Mouse (Mus musculus) small intestine, adult 2 months (tissue): ENCODE data around the gene 4930402K13Rik. TPM values are rescaled to one million over a fixed set of nuclear protein-coding genes. Genes with fewer than 3 reads are reported as not detected.
"Not testable (repeated sequence)": the region's sequence is repeated elsewhere in the genome, so short reads cannot be mapped to it uniquely, and the experiment has no call there.

Experiments used
- H3K27ac ChIP-seq: fragments of 200-500 bp; 2 replicates; pipeline ENCODE4 v1.5.1; 2012; ENCODE audit warnings: low read depth, low read length, control low read depth, inconsistent platforms; ENCODE audit not compliant: insufficient read depth
- H3K27me3 ChIP-seq: fragments of 200-500 bp; 2 replicates; pipeline ENCODE4 v1.6.1; 2012; ENCODE audit warnings: mild to moderate bottlenecking, moderate library complexity, low read length, inconsistent platforms; ENCODE audit not compliant: control insufficient read depth, insufficient read depth
- H3K36me3 ChIP-seq: fragments of 200-500 bp; 2 replicates; pipeline ENCODE4 v1.6.1; 2012; ENCODE audit warnings: mild to moderate bottlenecking, low read length, control low read depth, inconsistent platforms; ENCODE audit not compliant: control insufficient read depth, insufficient read depth
- H3K4me1 ChIP-seq: fragments of 200-500 bp; 2 replicates; pipeline ENCODE4 v1.6.1; 2012; ENCODE audit warnings: low read length, inconsistent platforms, mixed read lengths; ENCODE audit not compliant: control insufficient read depth, insufficient read depth, insufficient read length
- H3K4me3 ChIP-seq: fragments of 200-500 bp; 2 replicates; pipeline ENCODE4 v1.5.1; 2012; ENCODE audit warnings: low read depth, mild to moderate bottlenecking, control low read depth, inconsistent platforms, low read length, moderate library complexity
- CTCF ChIP-seq: fragments of 200-500 bp; IDR thresholded peaks from 2 replicates; pipeline ENCODE4 v1.5.1; 2012; ENCODE audit warnings: low read depth, mild to moderate bottlenecking, control low read depth, inconsistent platforms, low read length, moderate library complexity, mixed read lengths; ENCODE audit not compliant: insufficient replicate concordance, insufficient read length; ENCODE audit errors: extremely low read depth
- POLR2A ChIP-seq: fragments of 200-500 bp; IDR thresholded peaks from 2 replicates; pipeline ENCODE4 v1.6.1; 2012; ENCODE audit warnings: low read depth, mild to moderate bottlenecking, control low read depth, inconsistent platforms, low read length, moderate library complexity
- WGBS: fragments of 180-500 bp; shearing (Covaris S2); methylation state at CpG from one replicate; pipeline ENCODE4 v1.1.7; 2018; 5-methylcytosine and 5-hydroxymethylcytosine counted together
- polyA plus RNA-seq: library from polyadenylated mRNA; depleted of rRNA; stranded (reverse); fragments of >200 nt; gene quantifications from 2 replicates; pipeline ENCODE4 v1.2.3, GENCODE M21; 2012; rRNA removed

4930402K13Rik gene
- polyA plus RNA-seq: not detected in 2 replicates

DNA sequence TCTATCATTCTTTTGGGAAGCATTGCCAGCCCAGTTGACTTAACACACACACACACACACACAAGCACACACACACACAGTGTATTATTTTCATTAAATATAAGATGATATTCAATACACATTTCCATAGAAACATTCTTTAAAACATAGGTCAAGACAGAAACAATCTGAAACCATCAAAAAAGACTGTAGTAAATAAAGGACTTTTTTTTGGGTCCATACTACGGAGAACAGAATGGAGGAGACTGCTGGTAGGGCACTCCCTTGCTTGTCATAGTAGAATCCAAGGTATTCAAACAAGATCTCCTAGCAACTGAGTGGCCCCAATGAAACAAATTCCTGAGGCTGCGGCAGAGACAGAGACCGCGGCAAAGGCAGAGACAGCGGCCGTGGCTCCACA, at the start of gene 4930402K13Rik:
Gene 4930402K13Rik (plus strand): TSS at position 301 of the 400 bp plus-strand sequence.
- Histone ChIP-seq H3K27ac (no peak within 1 kb of the TSS), H3K36me3 (no peaks in the 10 kb centered on the region), H3K27me3 (no peaks in the 10 kb centered on the region), H3K4me3 (no peak within 1 kb of the TSS), H3K4me1 (no peaks in the 10 kb centered on the region)
- WGBS: 80% methylated on average over 6 of the region's 6 CpGs
- TF ChIP-seq CTCF (no peak), POLR2A (no peak)

DNA sequence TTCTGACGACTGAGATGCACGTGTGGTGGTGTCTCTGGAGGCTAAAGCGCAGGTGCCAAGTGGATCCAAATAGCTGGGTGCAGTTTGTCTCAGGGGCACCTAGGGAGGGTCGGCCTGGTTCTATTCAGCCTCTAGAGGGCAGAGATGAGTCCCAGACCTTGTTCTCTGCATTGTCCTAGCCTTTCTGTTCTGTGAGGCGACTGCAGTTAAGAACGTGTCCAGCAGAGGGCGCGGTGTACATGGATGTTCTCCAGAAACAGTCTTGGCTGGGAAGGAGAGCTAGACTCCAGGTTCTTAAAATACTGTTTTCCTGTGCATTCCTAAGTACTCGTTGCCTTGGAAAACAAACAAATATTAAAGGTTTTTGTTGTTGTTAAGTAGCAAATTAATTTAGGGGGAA, 43.4 kb upstream of the 4930402K13Rik start:
- 24% methylated on average over 8 of the region's 9 CpGs for WGBS
- not testable (repeated sequence) for H3K27me3 ChIP-seq, H3K36me3 ChIP-seq, H3K27ac ChIP-seq, H3K4me1 ChIP-seq, H3K4me3 ChIP-seq

DNA sequence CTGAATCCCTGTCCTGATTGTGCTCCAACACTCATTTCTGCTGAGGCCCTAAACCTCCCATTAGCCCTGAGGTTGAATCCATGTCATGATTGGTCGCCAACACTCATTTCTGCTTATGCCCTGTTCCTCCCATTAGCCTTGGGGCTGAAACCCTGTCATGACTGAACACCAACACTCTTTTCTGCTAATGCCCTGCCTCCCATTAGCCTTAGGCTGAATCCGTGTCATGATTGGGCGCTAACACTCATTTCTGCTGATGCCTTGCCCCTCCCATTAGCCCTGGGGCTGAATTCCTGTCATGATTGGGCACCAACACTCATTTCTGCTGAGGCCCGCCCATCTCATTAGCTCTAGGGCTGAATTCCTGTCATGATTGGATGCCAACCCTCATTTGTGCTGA, 42.3 kb upstream of the 4930402K13Rik start:
- WGBS: 87% methylated on average over 4 of the region's 4 CpGs
- H3K4me3 ChIP-seq: no peak overlapping the region
- H3K27me3 ChIP-seq: no peaks in the 10 kb centered on the region
- no peak overlapping the region for H3K27ac ChIP-seq
- no peak for TF ChIP-seq POLR2A
- H3K36me3 ChIP-seq: no peaks in the 10 kb centered on the region
- no peaks in the 10 kb centered on the region for H3K4me1 ChIP-seq

DNA sequence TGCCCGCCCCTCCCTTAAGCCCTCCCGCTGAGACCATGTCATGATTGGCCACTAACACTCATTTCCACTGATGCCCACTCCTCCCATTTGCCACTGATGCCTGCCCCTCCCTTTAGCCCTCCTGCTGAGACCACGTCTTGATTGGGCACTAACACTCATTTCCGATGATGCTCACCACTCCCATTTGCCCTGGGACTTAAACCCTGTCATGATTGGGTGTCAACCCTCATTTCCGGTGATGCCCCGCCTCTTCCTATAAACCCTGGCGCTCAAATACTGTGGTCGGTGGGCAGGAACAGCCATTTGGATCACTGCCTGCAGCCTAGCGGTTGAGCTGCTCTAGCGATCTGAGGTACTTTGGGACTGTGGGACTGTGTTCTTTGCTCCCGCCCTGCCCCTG, 41.6 kb upstream of the 4930402K13Rik start, which contains the start of gene Fthl17f:
Gene Fthl17f (plus strand): TSS at position 301 of the 400 bp plus-strand sequence.
- 91% methylated on average over 11 of the region's 11 CpGs for WGBS
- H3K27ac ChIP-seq, H3K36me3 ChIP-seq, H3K4me3 ChIP-seq, H3K27me3 ChIP-seq, H3K4me1 ChIP-seq: not testable (repeated sequence)

DNA sequence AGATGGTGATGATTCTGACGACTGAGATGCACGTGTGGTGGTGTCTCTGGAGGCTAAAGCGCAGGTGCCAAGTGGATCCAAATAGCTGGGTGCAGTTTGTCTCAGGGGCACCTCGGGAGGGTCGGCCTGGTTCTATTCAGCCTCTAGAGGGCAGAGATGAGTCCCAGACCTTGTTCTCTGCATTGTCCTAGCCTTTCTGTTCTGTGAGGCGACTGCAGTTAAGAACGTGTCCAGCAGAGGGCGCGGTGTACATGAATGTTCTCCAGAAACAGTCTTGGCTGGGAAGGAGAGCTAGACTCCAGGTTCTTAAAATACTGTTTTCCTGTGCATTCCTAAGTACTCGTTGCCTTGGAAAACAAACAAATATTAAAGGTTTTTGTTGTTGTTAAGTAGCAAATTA, 26.7 kb upstream of the 4930402K13Rik start:
- H3K36me3 ChIP-seq, H3K27ac ChIP-seq, H3K4me1 ChIP-seq, H3K4me3 ChIP-seq, H3K27me3 ChIP-seq: not testable (repeated sequence)
- WGBS: 10% methylated on average over 10 of the region's 10 CpGs

DNA sequence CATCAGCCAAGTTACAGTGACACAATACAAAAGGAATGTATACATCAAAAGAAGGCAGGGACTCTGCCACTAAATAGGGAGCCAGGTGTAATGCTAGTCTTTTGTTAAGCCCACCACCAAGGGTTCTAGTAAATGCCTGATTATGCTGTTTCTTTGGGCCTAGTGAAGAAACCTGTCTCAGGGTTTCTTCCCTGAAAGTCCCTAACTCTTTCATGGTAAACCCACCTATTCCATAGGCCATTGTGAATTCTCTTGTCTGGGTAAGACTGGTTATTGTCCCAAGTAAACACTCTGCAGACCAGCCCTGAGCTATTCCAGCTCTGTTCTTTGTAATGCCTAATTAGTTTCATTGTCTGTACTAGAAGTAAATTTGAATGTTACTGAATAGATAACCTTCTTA, 9.3 kb upstream of the 4930402K13Rik start:
- not testable (repeated sequence) for H3K27ac ChIP-seq, H3K27me3 ChIP-seq, H3K4me1 ChIP-seq, H3K4me3 ChIP-seq, H3K36me3 ChIP-seq

DNA sequence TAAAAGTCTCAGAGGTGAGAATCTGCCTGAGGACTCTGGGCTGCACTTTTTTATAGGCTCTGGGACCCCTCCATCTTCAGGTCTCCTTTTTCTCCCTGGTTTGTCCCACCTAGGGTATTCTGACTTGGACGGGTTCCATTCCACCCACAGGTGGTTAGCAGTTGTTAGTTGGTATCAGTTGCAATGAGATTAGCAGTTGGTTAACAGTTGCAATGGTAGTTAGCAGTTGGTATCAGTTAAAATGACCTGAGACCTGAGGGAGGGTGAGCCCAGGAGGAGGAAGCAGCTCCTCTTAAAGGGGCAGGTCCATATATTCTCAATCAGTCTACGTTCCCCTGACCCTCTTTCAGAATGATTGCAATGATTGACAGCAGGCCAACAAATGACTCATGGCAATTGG, 6.0 kb downstream of the 4930402K13Rik start:
- no peak overlapping the region for H3K4me3 ChIP-seq
- 35% methylated on average over 2 of the region's 2 CpGs for WGBS
- TF ChIP-seq POLR2A (no peak), CTCF (no peak)
- H3K27ac ChIP-seq: no peak overlapping the region
- H3K4me1 ChIP-seq: no peaks in the 10 kb centered on the region
- H3K27me3 ChIP-seq: no peaks in the 10 kb centered on the region
- H3K36me3 ChIP-seq: no peaks in the 10 kb centered on the region

DNA sequence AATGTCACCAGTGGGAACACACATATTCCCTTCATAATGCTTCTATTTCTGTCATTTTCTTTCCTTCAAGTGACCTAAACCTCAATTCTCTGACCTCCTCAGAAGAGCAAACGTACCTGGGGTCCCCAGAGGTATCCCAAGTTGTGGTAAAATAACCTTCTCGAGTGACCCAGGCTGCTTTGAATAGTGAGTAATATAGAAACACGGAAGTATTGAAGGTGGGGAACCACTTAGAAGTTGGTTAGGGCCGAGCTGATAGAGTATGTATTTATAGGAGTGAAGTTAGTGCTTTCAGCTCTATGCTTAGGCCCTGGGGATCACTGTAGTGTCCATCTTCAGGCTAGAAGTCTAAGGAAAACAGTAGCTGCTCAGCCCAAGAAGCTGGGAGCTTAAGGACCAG, 20.6 kb downstream of the 4930402K13Rik start:
- no peak for TF ChIP-seq CTCF
- no peak for TF ChIP-seq POLR2A
- 50% methylated on average over 4 of the region's 4 CpGs for WGBS
- Histone ChIP-seq H3K27me3 (no peaks in the 10 kb centered on the region), H3K4me3 (no peak overlapping the region), H3K27ac (no peak overlapping the region), H3K36me3 (no peaks in the 10 kb centered on the region), H3K4me1 (no peaks in the 10 kb centered on the region)
